Mouse (Mus musculus) liver, embryonic 11.5 days (tissue): ENCODE data around the gene Slc9a8. TPM values are rescaled to one million over a fixed set of nuclear protein-coding genes. Genes with fewer than 3 reads are reported as not detected.

Experiments used
- ATAC-seq: fragments of 200-750 bp; cut with Nextera tagmentation; replicated peaks from 2 replicates; pipeline ENCODE4 v1.8.0; 2017; ENCODE audit warnings: moderate number of reproducible peaks, mild to moderate bottlenecking, moderate TSS enrichment, moderate library complexity; ENCODE audit not compliant: low FRiP score
- DNase-seq: peaks from one replicate; pipeline ENCODE4 v3.0.0-alpha.2; 2017; ENCODE audit warnings: low spot score
- H3K27ac ChIP-seq: fragments of 300-500 bp; sonication (generic); 2 replicates; pipeline ENCODE4 v1.5.1; 2014; ENCODE audit warnings: mild to moderate bottlenecking, low read depth, low read length, control low read depth
- H3K27me3 ChIP-seq: fragments of 300-500 bp; sonication (generic); replicated peaks from 2 replicates; pipeline ENCODE4 v1.6.1; 2014; ENCODE audit warnings: low read length, mixed read lengths; ENCODE audit not compliant: control insufficient read depth, insufficient read depth
- H3K36me3 ChIP-seq: fragments of 300-500 bp; sonication (generic); 2 replicates; pipeline ENCODE4 v1.6.1; 2014; ENCODE audit warnings: mild to moderate bottlenecking, low read length, moderate library complexity, mixed read lengths; ENCODE audit not compliant: control insufficient read depth, insufficient read depth
- H3K4me1 ChIP-seq: fragments of 300-500 bp; sonication (generic); replicated peaks from 2 replicates; pipeline ENCODE4 v1.6.1; 2014; ENCODE audit warnings: low read length, mixed read lengths; ENCODE audit not compliant: control insufficient read depth, insufficient read depth
- H3K4me2 ChIP-seq: fragments of 300-500 bp; sonication (generic); 2 replicates; pipeline ENCODE4 v1.6.1; 2014; ENCODE audit warnings: mild to moderate bottlenecking, control low read depth, moderate library complexity
- H3K4me3 ChIP-seq: fragments of 300-500 bp; sonication (generic); 2 replicates; pipeline ENCODE4 v1.5.1; 2014; ENCODE audit warnings: low read depth, low read length, control low read depth
- H3K9ac ChIP-seq: fragments of 300-500 bp; sonication (generic); 2 replicates; pipeline ENCODE4 v1.6.1; 2014; ENCODE audit warnings: low read depth, low read length, control low read depth
- H3K9me3 ChIP-seq: fragments of 300-500 bp; sonication (generic); 2 replicates; pipeline ENCODE4 v1.6.1; 2016; ENCODE audit warnings: low read length, inconsistent platforms, mixed read lengths; ENCODE audit not compliant: control insufficient read depth
- whole genome bisulfite sequencing: fragments of 180-500 bp; shearing (Covaris S2); extraction: QIAGEN DNeasy Blood & Tissue Kit; methylation state at CpG from one replicate; pipeline ENCODE4 v1.1.7; 2014; 5-methylcytosine and 5-hydroxymethylcytosine counted together
- polyA plus RNA-seq: library from polyadenylated mRNA; unstranded; fragments of >200 nt; fragmentation: Nextera tagmentation; extraction: Ambion mirVana; gene quantifications from 2 replicates; pipeline ENCODE4 v1.2.1, GENCODE M21; 2014

Slc9a8 gene
- 22.0 and 23.8 TPM in 2 replicates for polyA plus RNA-seq

GRCm38 (mm10) chr2:167421330-167422149, at the start of gene Slc9a8:
Gene Slc9a8, plus strand, starts transcription at chr2:167421712.
- Histone ChIP-seq H3K27me3 (no peaks in the 10 kb centered on the region), H3K4me2 (peak within 1 kb of the TSS; percentile 75), H3K4me3 (peak within 1 kb of the TSS; percentile 65), H3K9me3 (no peaks in the 10 kb centered on the region), H3K4me1 (peaks cover 39% of the 10 kb centered on the region), H3K36me3 (peaks cover 14% of the 10 kb centered on the region), H3K27ac (peak within 1 kb of the TSS; percentile 83), H3K9ac (peak within 1 kb of the TSS; percentile 81)
- DNase-seq (peak; percentile 98), ATAC-seq (peak; percentile 94)
- WGBS, result under 1% methylated on average over 64 of the region's 66 CpGs

- no peak overlapping the region for H3K4me2 ChIP-seq
- H3K27ac ChIP-seq, result no peak overlapping the region
- ATAC-seq, result no peak
- no peak overlapping the region for H3K4me3 ChIP-seq
- H3K4me1 ChIP-seq, result no peaks in the 10 kb centered on the region
- no peaks in the 10 kb centered on the region for H3K36me3 ChIP-seq
- 79% methylated on average over 5 of the region's 5 CpGs for WGBS
- no peak for DNase-seq
- no peak overlapping the region for H3K9ac ChIP-seq
- H3K27me3 ChIP-seq, result no peaks in the 10 kb centered on the region
- no peaks in the 10 kb centered on the region for H3K9me3 ChIP-seq
Measured at GRCm38 (mm10) chr2:167373266-167373665, 48.2 kb upstream of the Slc9a8 start.

GRCm38 (mm10) chr2:167374191-167374805, 47.2 kb upstream of the Slc9a8 start:
- H3K4me3 ChIP-seq, result no peak overlapping the region
- H3K4me1 ChIP-seq, result no peaks in the 10 kb centered on the region
- H3K9ac ChIP-seq, result no peak overlapping the region
- H3K4me2 ChIP-seq, result no peak overlapping the region
- H3K9me3 ChIP-seq, result no peaks in the 10 kb centered on the region
- no peaks in the 10 kb centered on the region for H3K27me3 ChIP-seq
- H3K27ac ChIP-seq, result no peak overlapping the region
- no peaks in the 10 kb centered on the region for H3K36me3 ChIP-seq
- DNase-seq (no peak), ATAC-seq (no peak)
- 91% methylated on average over 12 of the region's 12 CpGs for WGBS

- H3K4me3 ChIP-seq, result no peak overlapping the region
- no peak overlapping the region for H3K4me2 ChIP-seq
- WGBS, result 46% methylated on average over 9 of the region's 9 CpGs
- H3K4me1 ChIP-seq, result no peaks in the 10 kb centered on the region
- ATAC-seq (no peak), DNase-seq (no peak)
- no peak overlapping the region for H3K27ac ChIP-seq
- H3K9me3 ChIP-seq, result no peaks in the 10 kb centered on the region
- no peaks in the 10 kb centered on the region for H3K27me3 ChIP-seq
- no peaks in the 10 kb centered on the region for H3K36me3 ChIP-seq
- H3K9ac ChIP-seq, result no peak overlapping the region
Measured at GRCm38 (mm10) chr2:167375135-167375534, 46.4 kb upstream of the Slc9a8 start.

GRCm38 (mm10) chr2:167375688-167376087, 45.8 kb upstream of the Slc9a8 start:
- no peaks in the 10 kb centered on the region for H3K27me3 ChIP-seq
- H3K27ac ChIP-seq, result no peak overlapping the region
- no peak for DNase-seq
- no peak overlapping the region for H3K4me2 ChIP-seq
- no peaks in the 10 kb centered on the region for H3K36me3 ChIP-seq
- H3K4me3 ChIP-seq, result no peak overlapping the region
- H3K9ac ChIP-seq, result no peak overlapping the region
- 88% methylated on average over 5 of the region's 5 CpGs for WGBS
- no peak for ATAC-seq
- H3K4me1 ChIP-seq, result 0 out of 2 replicates have a peak, but pooled peaks cover 2% of the 10 kb centered on the region
- no peaks in the 10 kb centered on the region for H3K9me3 ChIP-seq

- Histone ChIP-seq H3K9ac (no peak overlapping the region), H3K27ac (no peak overlapping the region), H3K27me3 (no peaks in the 10 kb centered on the region), H3K4me2 (no peak overlapping the region), H3K9me3 (no peaks in the 10 kb centered on the region), H3K36me3 (no peaks in the 10 kb centered on the region), H3K4me3 (no peak overlapping the region), H3K4me1 (0 out of 2 replicates have a peak, but pooled peaks cover 3% of the 10 kb centered on the region)
- WGBS, result 79% methylated on average over 8 of the region's 8 CpGs
- ATAC-seq (no peak), DNase-seq (no peak)
Measured at GRCm38 (mm10) chr2:167376160-167376564, 45.4 kb upstream of the Slc9a8 start.

- WGBS, result 36% methylated on average over 3 of the region's 3 CpGs
- H3K4me1 ChIP-seq, result 0 out of 2 replicates have a peak, but pooled peaks cover 6% of the 10 kb centered on the region
Measured at GRCm38 (mm10) chr2:167377697-167378096, 43.8 kb upstream of the Slc9a8 start.

GRCm38 (mm10) chr2:167378972-167379371, 42.5 kb upstream of the Slc9a8 start:
- no peak overlapping the region for H3K4me3 ChIP-seq
- ATAC-seq (no peak), DNase-seq (no peak)
- H3K4me2 ChIP-seq, result no peak overlapping the region
- H3K9ac ChIP-seq, result no peak overlapping the region
- H3K9me3 ChIP-seq, result no peaks in the 10 kb centered on the region
- no peak overlapping the region for H3K27ac ChIP-seq
- 41% methylated on average over 4 of the region's 4 CpGs for WGBS
- no peaks in the 10 kb centered on the region for H3K27me3 ChIP-seq
- peaks cover 6% of the 10 kb centered on the region; the same call in 1 of the 2 replicates for H3K4me1 ChIP-seq
- no peaks in the 10 kb centered on the region for H3K36me3 ChIP-seq

More at GRCm38 (mm10) chr2:167377697-167378096, 43.8 kb upstream of the Slc9a8 start:
- Histone ChIP-seq H3K4me2 (no peak overlapping the region), H3K4me3 (no peak overlapping the region), H3K36me3 (no peaks in the 10 kb centered on the region), H3K9me3 (no peaks in the 10 kb centered on the region), H3K27me3 (no peaks in the 10 kb centered on the region), H3K27ac (no peak overlapping the region; the same call in 1 of the 2 replicates), H3K9ac (no peak overlapping the region)
- ATAC-seq (no peak), DNase-seq (no peak)
